In the genomic region with DNA sequence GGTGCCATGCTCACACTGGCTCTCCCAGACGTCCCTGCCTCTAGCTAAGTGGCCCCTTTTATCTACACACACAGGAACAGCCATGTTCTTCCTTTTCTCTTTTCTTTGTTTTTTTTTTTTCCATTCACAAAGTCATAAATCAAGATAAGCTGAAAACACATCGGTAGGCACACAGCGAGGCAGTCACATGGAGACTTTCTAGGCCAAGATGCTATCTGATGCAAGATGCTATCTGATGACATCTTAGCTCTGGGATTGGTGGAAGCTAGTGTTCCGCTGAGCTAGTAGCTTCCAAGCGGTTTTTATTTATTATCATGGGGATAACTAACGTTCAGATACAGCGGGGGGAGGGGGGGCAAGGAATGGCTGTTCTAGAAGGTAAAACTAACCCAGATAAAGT, we compare ENCODE assay signal across 16 mouse cellular contexts.
"Had no signal": no experiment of that assay in that cellular context is flagged by ENCODE, and none has a peak within 500 bp of the region (broad histone marks: within the 10 kb centered on the region; RNA-seq: fewer than 3 reads in every experiment).

No protein-coding gene starts in this region.

- H3K27me3 ChIP-seq: stomach, embryonic 15.5 days had no signal

- H3K4me2 ChIP-seq: kidney, embryonic 15.5 days; limb, embryonic 15.5 days; liver, embryonic 12.5 days; lung, embryonic 14.5 days; midbrain, embryonic 11.5 days; midbrain, embryonic 15.5 days; stomach, embryonic 15.5 days had no signal

- H3K36me3 ChIP-seq: kidney, embryonic 15.5 days; limb, embryonic 15.5 days; liver, embryonic 12.5 days; midbrain, embryonic 15.5 days; stomach, embryonic 15.5 days had no signal

- DNase-seq: kidney, postnatal 14 days; lung, embryonic 14.5 days; lung, postnatal 10 days; retina, postnatal 1 day; right cerebral cortex, postnatal 4 days; thymus, adult 2 months; thymus, postnatal 25 days had no signal

- H3K9ac ChIP-seq: kidney, embryonic 15.5 days; limb, embryonic 15.5 days; liver, embryonic 12.5 days; lung, embryonic 14.5 days; midbrain, embryonic 15.5 days; stomach, embryonic 15.5 days had no signal

- ATAC-seq: liver, embryonic 12.5 days; midbrain, embryonic 15.5 days had no signal

- H3K9me3 ChIP-seq: kidney, embryonic 15.5 days; limb, embryonic 15.5 days; liver, embryonic 12.5 days; megakaryocyte, embryonic 14.5 days; midbrain, embryonic 15.5 days; stomach, embryonic 15.5 days had no signal

- H3K4me3 ChIP-seq: kidney, embryonic 15.5 days; left cerebral cortex, adult 2 months; limb, embryonic 15.5 days; liver, embryonic 12.5 days; megakaryocyte, embryonic 14.5 days; midbrain, embryonic 15.5 days; stomach, embryonic 15.5 days had no signal

- H3K27ac ChIP-seq: kidney, embryonic 15.5 days; left cerebral cortex, adult 2 months; limb, embryonic 15.5 days; liver, embryonic 12.5 days; macrophage; midbrain, embryonic 15.5 days; stomach, embryonic 15.5 days had no signal

- H3K4me1 ChIP-seq: midbrain, embryonic 15.5 days had no signal
